Mouse (Mus musculus) myocyte (in vitro differentiated cells): Measurements from ENCODE around the gene Ttll1.

ENCODE experiments used
- CEBPB ChIP-seq: IDR thresholded peaks from 2 replicates; pipeline ENCODE4 v1.6.1; 2011; ENCODE audit warnings: mild to moderate bottlenecking, moderate library complexity; ENCODE audit not compliant: poor library complexity, insufficient read depth, severe bottlenecking
- E2F4 ChIP-seq: IDR thresholded peaks from one replicate; pipeline ENCODE4 v1.6.1; 2011; ENCODE audit warnings: mild to moderate bottlenecking, control low read depth, moderate library complexity; ENCODE audit not compliant: insufficient read depth
- MAX ChIP-seq: IDR thresholded peaks from one replicate; pipeline ENCODE4 v1.6.1; 2011; ENCODE audit warnings: low read depth, mild to moderate bottlenecking, control low read depth
- MYOD1 ChIP-seq, 3 experiments: IDR thresholded peaks; one replicate each; pipeline ENCODE4 v1.6.1; 2011; ENCODE audit warnings: control low read depth in 2 of 3, low read depth in 2 of 3, mild to moderate bottlenecking in 2 of 3, moderate library complexity in 1 of 3; ENCODE audit not compliant: insufficient read length in 2 of 3, control insufficient read depth in 1 of 3
- POLR2A ChIP-seq: IDR thresholded peaks from one replicate; pipeline ENCODE4 v1.6.1; 2011; ENCODE audit warnings: low read depth, mild to moderate bottlenecking, control low read depth, moderate library complexity; ENCODE audit not compliant: insufficient read length
- POLR2AphosphoS2 ChIP-seq: IDR thresholded peaks from one replicate; pipeline ENCODE4 v1.6.1; 2011; ENCODE audit warnings: low read depth, control low read depth; ENCODE audit not compliant: insufficient read length
- REST ChIP-seq: IDR thresholded peaks from one replicate; pipeline ENCODE4 v1.6.1; 2011; ENCODE audit warnings: mild to moderate bottlenecking, control low read depth, moderate library complexity; ENCODE audit not compliant: insufficient read depth, insufficient read length
- TCF12 ChIP-seq: IDR thresholded peaks from one replicate; pipeline ENCODE4 v1.6.1; 2011; ENCODE audit warnings: mild to moderate bottlenecking, control low read depth; ENCODE audit not compliant: poor library complexity, insufficient read depth, severe bottlenecking
- TCF3 ChIP-seq: IDR thresholded peaks from one replicate; pipeline ENCODE4 v1.6.1; 2011; ENCODE audit warnings: low read depth, control low read depth; ENCODE audit not compliant: insufficient read length
- USF1 ChIP-seq: IDR thresholded peaks from one replicate; pipeline ENCODE4 v1.6.1; 2011; ENCODE audit warnings: low read depth, mild to moderate bottlenecking, control low read depth, moderate library complexity

GRCm38 (mm10) chr15:83451621-83452210, 59.0 kb downstream of the Ttll1 start:
- TF ChIP-seq POLR2A (no peak), MAX (no peak), MYOD1 (IDR thresholded peaks at IDR 0.05; ENCODE audit: control insufficient read depth in 1 of 3, insufficient read length in 2 of 3, low read depth in 2 of 3) (peak in 1 of 3 experiments; percentile 5), E2F4 (no peak), TCF12 (no peak), USF1 (no peak), CEBPB (no peak), REST (no peak), POLR2AphosphoS2 (no peak), TCF3 (no peak)
